Mouse (Mus musculus) cortical plate, adult 2 months (tissue): ENCODE data around the gene Tmem131.

Experiments used
- CTCF ChIP-seq: fragments of 200-500 bp; IDR thresholded peaks from 2 replicates; pipeline ENCODE4 v1.5.1; 2011; ENCODE audit warnings: mild to moderate bottlenecking, control low read depth, low read length; ENCODE audit not compliant: insufficient read depth; ENCODE audit errors: extremely low read depth
- POLR2A ChIP-seq: fragments of 200-500 bp; IDR thresholded peaks from 2 replicates; pipeline ENCODE4 v1.6.1; 2011; ENCODE audit warnings: mild to moderate bottlenecking, low read length, control low read depth; ENCODE audit not compliant: insufficient read depth; ENCODE audit errors: extremely low read depth

- no peak for TF ChIP-seq POLR2A
- no peak for TF ChIP-seq CTCF
Observed at GRCm38 (mm10) chr1:36840959-36841358, 102.5 kb downstream of the Tmem131 start.
